Mouse (Mus musculus) small intestine, adult 2 months (tissue): ENCODE results near the gene Rpsa.

Experiments
- CTCF ChIP-seq: fragments of 200-500 bp; IDR thresholded peaks from 2 replicates; pipeline ENCODE4 v1.5.1; 2012; ENCODE audit warnings: low read depth, mild to moderate bottlenecking, control low read depth, inconsistent platforms, low read length, moderate library complexity, mixed read lengths; ENCODE audit not compliant: insufficient replicate concordance, insufficient read length; ENCODE audit errors: extremely low read depth
- POLR2A ChIP-seq: fragments of 200-500 bp; IDR thresholded peaks from 2 replicates; pipeline ENCODE4 v1.6.1; 2012; ENCODE audit warnings: low read depth, mild to moderate bottlenecking, control low read depth, inconsistent platforms, low read length, moderate library complexity

DNA sequence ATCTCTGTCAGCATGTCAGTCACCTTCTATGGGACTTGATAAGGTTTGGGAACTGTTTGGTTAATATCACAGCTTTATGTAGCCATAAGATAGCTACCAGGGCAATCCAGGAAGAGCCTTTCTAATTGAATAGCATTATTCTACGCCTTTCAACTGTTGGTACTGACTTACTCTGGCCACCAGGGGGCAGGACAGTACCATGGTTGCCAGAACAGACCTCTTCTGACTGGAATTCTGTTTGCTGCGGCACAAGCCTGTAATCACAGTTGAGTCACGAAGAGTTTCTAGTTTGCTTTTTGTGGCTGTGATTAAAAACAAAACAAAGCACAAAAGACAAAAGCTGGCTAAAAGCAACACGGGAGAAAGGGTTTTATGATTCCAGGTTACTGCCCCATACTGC is 13.2 kb downstream of the Rpsa start:
- TF ChIP-seq CTCF (peak; percentile 54; the same call in 1 of the 2 replicates), POLR2A (no peak)
